Mouse (Mus musculus) gonadal fat pad, adult 2 months (tissue): ENCODE data around the gene Rnf146. TPM values are rescaled to one million over a fixed set of nuclear protein-coding genes. Genes with fewer than 3 reads are reported as not detected.

Source experiments
- polyA plus RNA-seq: library from polyadenylated mRNA; depleted of rRNA; stranded (reverse); fragments of >200 nt; gene quantifications from 2 replicates; pipeline ENCODE4 v1.2.3, GENCODE M21; 2012; rRNA removed

Gene Rnf146
- polyA plus RNA-seq, 1 experiment = 24.6 TPM

Other genes starting within 250 kb of the Rnf146 start
- gene Soga3, start 218.6 kb downstream of the Rnf146 start, polyA plus RNA-seq = 0.07 and 0.13 TPM in 2 replicates
- gene Gm49353, start 163.5 kb downstream of the Rnf146 start, polyA plus RNA-seq = not detected in 2 replicates
- gene 9330159F19Rik, start 150.8 kb downstream of the Rnf146 start, polyA plus RNA-seq = 3.1 and 3.2 TPM in 2 replicates
- gene Echdc1, start 49.3 kb downstream of the Rnf146 start, polyA plus RNA-seq = 17.9 and 21.0 TPM in 2 replicates
- 2.9 and 3.0 TPM in 2 replicates for gene Rspo3, start 173.4 kb upstream of the Rnf146 start, polyA plus RNA-seq